Mouse (Mus musculus) midbrain, embryonic 15.5 days (tissue): ENCODE results near the gene Cped1. TPM values are rescaled to one million over a fixed set of nuclear protein-coding genes. Genes with fewer than 3 reads are reported as not detected.

Experiments
- polyA plus RNA-seq: library from polyadenylated mRNA; unstranded; fragments of >200 nt; fragmentation: Nextera tagmentation; extraction: Ambion mirVana; gene quantifications from 2 replicates; pipeline ENCODE4 v1.2.1, GENCODE M21; 2015

Gene Cped1
- polyA plus RNA-seq, 1 experiment from 2014 or later, result 3.4 TPM

Other genes with a start within 250 kb of the Cped1 start
- gene Tspan12, start 133.4 kb upstream of the Cped1 start, polyA plus RNA-seq, result 49.8 and 55.1 TPM in 2 replicates
- 41.8 and 46.4 TPM in 2 replicates for gene Ing3, start 36.3 kb upstream of the Cped1 start, polyA plus RNA-seq